Mouse (Mus musculus): ENCODE data around the gene Zzz3. TPM values are rescaled to one million over a fixed set of nuclear protein-coding genes. Genes with fewer than 3 reads are reported as not detected.
A peak's percentile ranks its signal among the peaks of the same experiment; 100 is the strongest.

Zzz3 gene
- total RNA-seq (2014; rRNA removed; ENCODE audit: low replicate concordance) (18.1 and 36.2 TPM in 2 replicates), polyA plus RNA-seq (2015; fragmentation: Nextera tagmentation; extraction: Ambion mirVana) (21.0 and 22.4 TPM in 2 replicates)

DNA sequence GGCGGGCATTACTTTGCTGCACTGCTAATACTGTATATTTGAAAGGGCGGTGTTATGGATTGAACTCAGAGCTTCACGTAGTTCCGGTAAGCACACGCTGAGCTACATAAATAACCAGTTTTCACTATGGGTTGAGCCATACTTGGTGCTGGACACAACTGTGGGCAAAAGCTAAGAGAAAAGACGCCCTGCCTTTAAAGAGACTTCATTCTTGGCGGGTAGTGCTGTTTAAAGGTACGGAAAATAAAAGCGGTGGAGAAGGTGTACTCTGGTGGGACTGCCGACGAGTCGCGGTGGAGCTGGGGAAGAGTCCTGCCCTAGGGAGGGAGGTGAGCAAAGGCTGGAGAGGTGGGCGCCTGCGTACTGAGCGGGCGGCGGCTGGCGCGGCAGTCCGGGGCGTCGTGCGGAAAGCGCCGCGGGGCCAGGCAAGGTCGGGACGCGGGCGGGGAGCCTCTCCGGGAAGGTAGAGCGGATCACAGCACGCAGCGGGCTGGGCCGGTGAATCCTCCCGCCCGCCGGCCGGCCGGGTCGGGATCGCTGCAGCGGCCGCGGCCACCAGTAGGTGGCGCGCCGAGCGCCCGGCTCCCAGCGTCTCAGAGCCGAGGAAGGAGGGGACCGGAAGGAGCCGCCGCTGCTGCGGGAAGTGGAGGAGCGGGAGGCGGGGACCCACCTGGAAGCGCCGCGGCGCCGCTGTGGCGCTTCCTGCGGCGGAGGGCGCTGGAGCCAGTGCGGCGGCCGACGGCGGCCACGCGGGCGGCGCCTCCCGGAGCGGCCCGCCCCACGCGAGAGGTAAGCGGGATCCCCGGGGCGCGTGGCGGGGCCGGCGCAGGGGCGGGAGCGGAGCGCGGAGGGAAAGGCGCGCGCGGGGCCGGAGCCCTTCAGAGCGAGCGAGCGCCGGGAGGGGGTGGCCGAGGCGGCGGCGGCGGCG, at the start of gene Zzz3:
Gene Zzz3 (plus strand): TSS at position 124 of the 928 bp plus-strand sequence.
- H3K9me3 ChIP-seq (replicated peaks; ENCODE audit: control insufficient read depth, low read length) = no peaks in the 10 kb centered on the region
- TF ChIP-seq CTCF (IDR thresholded peaks at IDR 0.05; ENCODE audit: low read depth) = peak; percentile 63
- TF ChIP-seq EP300 (IDR thresholded peaks at IDR 0.05; ENCODE audit: low read depth) = peak; percentile 32; the same call in 1 of the 2 replicates
- H3K4me3 ChIP-seq (ENCODE audit: low read depth, low read length) = peak within 1 kb of the TSS; percentile 77
- H3K27me3 ChIP-seq (ENCODE audit: control insufficient read depth, insufficient read depth, low read length) = no peaks in the 10 kb centered on the region
- peak within 1 kb of the TSS; percentile 93 for H3K4me2 ChIP-seq (ENCODE audit: low read depth, low read length)
- ATAC-seq (ENCODE audit: insufficient read depth, low read depth) (peak; percentile 88), DNase-seq (ENCODE audit: low spot score) (peak; percentile 96)
- H3K4me1 ChIP-seq (ENCODE audit: control insufficient read depth, insufficient read depth) = peaks cover 25% of the 10 kb centered on the region
- under 1% methylated on average over 70 of the region's 108 CpGs for WGBS
- peak within 1 kb of the TSS; percentile 98 for H3K27ac ChIP-seq (ENCODE audit: low read depth)
- H3K9ac ChIP-seq (replicated peaks; ENCODE audit: low read depth, low read length) = peak within 1 kb of the TSS; percentile 96
- peaks cover 25% of the 10 kb centered on the region for H3K36me3 ChIP-seq (replicated peaks; ENCODE audit: control insufficient read depth, insufficient read depth, low read length)

DNA sequence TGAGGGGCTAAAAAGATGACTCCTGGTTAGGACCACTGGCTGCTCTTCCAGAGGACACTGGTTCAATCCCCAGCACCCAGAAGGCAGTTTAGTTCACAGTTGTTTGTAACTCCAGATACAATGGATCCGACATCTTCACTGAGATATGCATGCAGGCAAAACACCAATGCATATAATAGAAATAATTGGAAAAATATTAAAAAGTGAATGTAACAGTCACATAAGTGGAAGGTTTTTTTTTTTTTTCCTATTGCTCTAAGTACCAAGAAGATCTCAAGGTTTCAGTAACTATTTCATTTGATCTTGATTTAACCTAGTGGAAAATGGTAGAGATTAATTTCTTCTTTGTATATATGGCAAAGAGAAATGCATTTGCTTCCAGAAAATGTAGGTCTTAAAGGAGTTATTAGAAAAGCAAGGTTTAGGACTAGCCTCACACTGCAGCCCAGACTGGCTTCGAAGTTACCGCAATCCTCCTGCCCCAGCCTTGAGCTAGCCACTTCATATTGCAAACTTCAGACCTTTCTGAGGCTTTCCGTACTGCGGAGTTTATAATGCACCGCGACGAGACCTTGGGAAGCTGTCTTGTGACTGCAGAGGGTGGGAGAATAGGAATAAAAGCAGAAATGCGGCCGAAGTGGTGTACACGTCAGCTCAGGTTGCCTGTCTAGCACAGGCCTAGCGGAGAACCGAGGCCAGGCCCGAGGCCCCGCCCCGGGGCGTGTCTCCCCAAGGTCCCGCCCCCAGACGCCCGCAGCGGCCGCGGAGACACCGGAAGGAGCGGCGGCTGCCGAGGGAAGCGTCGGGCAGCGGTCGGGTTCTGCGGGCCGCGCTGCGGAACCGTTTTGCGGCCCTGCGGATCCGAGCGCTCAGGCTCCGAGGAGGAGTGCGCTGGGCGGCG, 49.3 kb upstream of the Zzz3 start, which contains the start of gene Usp33:
Gene Usp33 (plus strand): TSS at position 747 of the 901 bp plus-strand sequence.
- peak within 1 kb of the TSS; percentile 90 for H3K9ac ChIP-seq (replicated peaks; ENCODE audit: low read depth, low read length)
- peak; percentile 86 for DNase-seq (ENCODE audit: low spot score)
- H3K27me3 ChIP-seq (ENCODE audit: control insufficient read depth, insufficient read depth, low read length) = no peaks in the 10 kb centered on the region
- TF ChIP-seq CTCF (IDR thresholded peaks at IDR 0.05; ENCODE audit: low read depth) = no peak
- no peak for TF ChIP-seq EP300 (IDR thresholded peaks at IDR 0.05; ENCODE audit: low read depth)
- H3K4me1 ChIP-seq (ENCODE audit: control insufficient read depth, insufficient read depth) = peaks cover 9% of the 10 kb centered on the region; the same call in 1 of the 2 replicates
- 0 out of 2 replicates have a peak, but pooled peaks cover 5% of the 10 kb centered on the region for H3K36me3 ChIP-seq (replicated peaks; ENCODE audit: control insufficient read depth, insufficient read depth, low read length)
- peak; percentile 98 for ATAC-seq (ENCODE audit: insufficient read depth, low read depth)
- H3K4me2 ChIP-seq (ENCODE audit: low read depth, low read length) = peak within 1 kb of the TSS; percentile 66
- H3K27ac ChIP-seq (ENCODE audit: low read depth) = peak within 1 kb of the TSS; percentile 86
- H3K4me3 ChIP-seq (ENCODE audit: low read depth, low read length) = peak within 1 kb of the TSS; percentile 61
- H3K9me3 ChIP-seq (replicated peaks; ENCODE audit: control insufficient read depth, low read length) = no peaks in the 10 kb centered on the region
- WGBS = 7% methylated on average over 42 of the region's 44 CpGs

DNA sequence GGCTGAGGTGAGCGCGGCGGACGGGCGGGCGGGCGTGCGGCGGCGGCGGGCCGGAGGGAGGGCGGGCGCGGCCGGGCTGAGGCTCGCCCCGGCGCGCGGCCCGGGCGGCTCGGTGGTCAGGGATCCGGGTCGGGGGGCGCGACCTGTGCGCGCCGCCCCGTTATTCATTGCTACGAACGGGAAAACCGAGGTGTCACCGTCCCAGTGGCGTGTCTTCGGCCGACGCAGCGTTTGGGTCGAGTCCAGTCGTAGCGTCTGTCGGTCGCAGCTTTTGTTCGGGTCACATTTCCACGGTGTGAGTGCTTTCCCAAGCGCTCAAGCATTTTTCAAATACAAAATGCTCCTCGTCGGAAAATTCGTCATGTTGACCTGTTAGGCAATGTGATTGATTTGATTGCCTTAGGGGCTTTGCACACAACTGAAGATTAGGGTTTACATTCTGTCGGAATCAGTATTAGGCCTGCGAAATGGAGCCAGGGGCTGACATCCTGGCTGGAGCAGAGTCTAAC, 48.6 kb upstream of the Zzz3 start:
- peak overlapping the region; percentile 66 for H3K4me2 ChIP-seq (ENCODE audit: low read depth, low read length)
- peaks cover 9% of the 10 kb centered on the region; the same call in 1 of the 2 replicates for H3K4me1 ChIP-seq (ENCODE audit: control insufficient read depth, insufficient read depth)
- H3K27me3 ChIP-seq (ENCODE audit: control insufficient read depth, insufficient read depth, low read length) = no peaks in the 10 kb centered on the region
- peak overlapping the region; percentile 86 for H3K27ac ChIP-seq (ENCODE audit: low read depth)
- peak; percentile 59 for ATAC-seq (ENCODE audit: insufficient read depth, low read depth)
- peak overlapping the region; percentile 61 for H3K4me3 ChIP-seq (ENCODE audit: low read depth, low read length)
- peak overlapping the region; percentile 90 for H3K9ac ChIP-seq (replicated peaks; ENCODE audit: low read depth, low read length)
- 0 out of 2 replicates have a peak, but pooled peaks cover 5% of the 10 kb centered on the region for H3K36me3 ChIP-seq (replicated peaks; ENCODE audit: control insufficient read depth, insufficient read depth, low read length)
- TF ChIP-seq EP300 (IDR thresholded peaks at IDR 0.05; ENCODE audit: low read depth) (no peak), CTCF (IDR thresholded peaks at IDR 0.05; ENCODE audit: low read depth) (no peak)
- WGBS = under 1% methylated on average over 45 of the region's 54 CpGs
- DNase-seq (ENCODE audit: low spot score) = peak; percentile 24
- H3K9me3 ChIP-seq (replicated peaks; ENCODE audit: control insufficient read depth, low read length) = no peaks in the 10 kb centered on the region

DNA sequence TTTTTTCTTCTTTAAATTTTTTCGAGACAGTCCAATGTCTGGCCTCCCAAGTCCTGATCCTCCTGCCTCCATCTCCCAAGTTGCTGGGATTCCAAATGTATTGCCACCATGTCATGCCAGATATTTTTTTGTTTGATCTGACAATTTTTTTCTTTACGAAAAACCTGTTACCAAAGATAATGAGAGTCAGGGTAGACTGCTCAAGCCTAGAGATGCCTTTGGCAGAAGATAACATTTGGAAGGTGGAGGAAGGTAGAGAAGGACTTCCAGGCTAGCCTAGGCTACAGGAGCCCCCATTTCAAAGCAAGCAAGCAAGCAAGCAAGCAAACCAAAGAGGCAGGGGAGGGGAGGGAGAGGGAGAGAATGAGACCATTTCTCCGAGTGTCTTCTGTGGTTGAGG, 48.0 kb upstream of the Zzz3 start:
- Histone ChIP-seq H3K4me3 (ENCODE audit: low read depth, low read length) (peak overlapping the region; percentile 61), H3K9me3 (replicated peaks; ENCODE audit: control insufficient read depth, low read length) (no peaks in the 10 kb centered on the region), H3K27ac (ENCODE audit: low read depth) (no peak overlapping the region), H3K4me2 (ENCODE audit: low read depth, low read length) (peak overlapping the region; percentile 66), H3K36me3 (replicated peaks; ENCODE audit: control insufficient read depth, insufficient read depth, low read length) (0 out of 2 replicates have a peak, but pooled peaks cover 5% of the 10 kb centered on the region), H3K9ac (replicated peaks; ENCODE audit: low read depth, low read length) (peak overlapping the region; percentile 90), H3K27me3 (ENCODE audit: control insufficient read depth, insufficient read depth, low read length) (no peaks in the 10 kb centered on the region), H3K4me1 (ENCODE audit: control insufficient read depth, insufficient read depth) (peaks cover 9% of the 10 kb centered on the region; the same call in 1 of the 2 replicates)
- ATAC-seq (ENCODE audit: insufficient read depth, low read depth) (no peak), DNase-seq (ENCODE audit: low spot score) (no peak)
- TF ChIP-seq CTCF (IDR thresholded peaks at IDR 0.05; ENCODE audit: low read depth) (no peak), EP300 (IDR thresholded peaks at IDR 0.05; ENCODE audit: low read depth) (no peak)
- 33% methylated on average over 3 of the region's 3 CpGs for WGBS

Measured in heart, postnatal 0 days (tissue).